In genomic region chr5:120560616-120561311, GRCm38 (mm10) we compare ENCODE assay signal across 8 mouse cellular contexts. TPM values are rescaled to one million over a fixed set of nuclear protein-coding genes. Genes with fewer than 3 reads are reported as not detected.
DNase-seq lines count a peak whose midpoint lies in the region; ATAC-seq lines count a peak whose summit lies in the region.

No protein-coding gene starts in this region.

- DNase-seq in Muller cell, postnatal 12 days (ENCODE audit: inconsistent ontology term) = peak; percentile 94
- peak; percentile 88 for DNase-seq in cerebellum, adult 11-12 months
- peak; percentile 75 for DNase-seq in heart, postnatal 25 days (ENCODE audit: low spot score)
- DNase-seq in kidney, postnatal 4 days = peak; percentile 83 to 90
- DNase-seq in lung, postnatal 36 days = peak; percentile 66
- DNase-seq in right cerebral cortex, adult 18-20 months = peak; percentile 47
- no peak for DNase-seq in thymus, postnatal 14 days

- peaks cover 34% of the 10 kb centered on the region for H3K4me1 ChIP-seq in forebrain, embryonic 15.5 days

- H3K27ac ChIP-seq in forebrain, embryonic 15.5 days (replicated peaks) = peak overlapping the region; percentile 14; the same call in 1 of the 2 replicates

- no peaks in the 10 kb centered on the region for H3K9me3 ChIP-seq in forebrain, embryonic 15.5 days

- peaks cover 6% of the 10 kb centered on the region; the same call in 1 of the 2 replicates for H3K36me3 ChIP-seq in forebrain, embryonic 15.5 days

- intact Hi-C loops in heart, postnatal 25 days (cut with DNase I) = no loop called here

- ATAC-seq in forebrain, embryonic 15.5 days (replicated peaks) = no peak

- no peak overlapping the region for H3K9ac ChIP-seq in forebrain, embryonic 15.5 days (replicated peaks)

- no peaks in the 10 kb centered on the region for H3K27me3 ChIP-seq in forebrain, embryonic 15.5 days

- 18% methylated on average over 16 of the region's 16 CpGs for WGBS in forebrain, embryonic 15.5 days

- H3K4me3 ChIP-seq in forebrain, embryonic 15.5 days = no peak overlapping the region

- H3K4me2 ChIP-seq in forebrain, embryonic 15.5 days (replicated peaks) = no peak overlapping the region

RNA-seq across cellular contexts. Expression of gene Tpcn1, which starts 27.7 kb away (rescaled TPM):
- 17.4 and 19.9 TPM in 2 replicates for polyA plus RNA-seq in forebrain, embryonic 15.5 days (2015; fragmentation: Nextera tagmentation; extraction: Ambion mirVana)
- total RNA-seq in heart, postnatal 25 days (2021) = 10 to 100 TPM; 36.0 to 37.9 TPM

RNA-seq across cellular contexts. Expression of gene Iqcd, which starts 28.1 kb away (rescaled TPM):
- 1.5 and 2.1 TPM in 2 replicates for polyA plus RNA-seq in forebrain, embryonic 15.5 days (2015; fragmentation: Nextera tagmentation; extraction: Ambion mirVana)
- total RNA-seq in heart, postnatal 25 days (2021) = not detected

RNA-seq across cellular contexts. Expression of gene Slc8b1, which starts 49.8 kb away (rescaled TPM):
- polyA plus RNA-seq in forebrain, embryonic 15.5 days (2015; fragmentation: Nextera tagmentation; extraction: Ambion mirVana) = 2.2 and 2.4 TPM in 2 replicates
- 10 to 100 TPM in 1 of 2 experiments, 1 to 10 TPM in 1; 9.3 to 12.6 TPM for total RNA-seq in heart, postnatal 25 days (2021)

RNA-seq across cellular contexts. Expression of gene Rita1, which starts 51.6 kb away (rescaled TPM):
- 22.4 and 23.0 TPM in 2 replicates for polyA plus RNA-seq in forebrain, embryonic 15.5 days (2015; fragmentation: Nextera tagmentation; extraction: Ambion mirVana)
- 10 to 100 TPM; 15.4 to 18.7 TPM for total RNA-seq in heart, postnatal 25 days (2021)

RNA-seq across cellular contexts. Expression of gene Ddx54, which starts 51.8 kb away (rescaled TPM):
- polyA plus RNA-seq in forebrain, embryonic 15.5 days (2015; fragmentation: Nextera tagmentation; extraction: Ambion mirVana) = 46.9 and 49.0 TPM in 2 replicates
- total RNA-seq in heart, postnatal 25 days (2021) = 10 to 100 TPM; 20.1 to 21.4 TPM
